Mouse (Mus musculus): Measurements from ENCODE around the gene Ier3.

The Ier3 gene

GRCm38 (mm10) chr17:35868961-35869345 is 47.5 kb downstream of the Ier3 start:
- no peak for DNase-seq

GRCm38 (mm10) chr17:35869346-35870067 is 48.0 kb downstream of the Ier3 start:
- DNase-seq = no peak

GRCm38 (mm10) chr17:35870151-35870883 is 48.8 kb downstream of the Ier3 start:
- DNase-seq = no peak

- DNase-seq = peak; percentile 44
Measured at GRCm38 (mm10) chr17:35870884-35871696, 49.6 kb downstream of the Ier3 start.
